Mouse (Mus musculus) colon, adult 2 months (tissue): Measurements from ENCODE around the gene Cldn18. TPM values are rescaled to one million over a fixed set of nuclear protein-coding genes. Genes with fewer than 3 reads are reported as not detected.

Experiments used
- polyA plus RNA-seq: library from polyadenylated mRNA; depleted of rRNA; stranded (reverse); fragments of >200 nt; gene quantifications from 2 replicates; pipeline ENCODE4 v1.2.3, GENCODE M21; 2012; rRNA removed

Cldn18 gene
- 0.33 TPM in 1 of 2 replicates, not detected in the other for polyA plus RNA-seq

DNA sequence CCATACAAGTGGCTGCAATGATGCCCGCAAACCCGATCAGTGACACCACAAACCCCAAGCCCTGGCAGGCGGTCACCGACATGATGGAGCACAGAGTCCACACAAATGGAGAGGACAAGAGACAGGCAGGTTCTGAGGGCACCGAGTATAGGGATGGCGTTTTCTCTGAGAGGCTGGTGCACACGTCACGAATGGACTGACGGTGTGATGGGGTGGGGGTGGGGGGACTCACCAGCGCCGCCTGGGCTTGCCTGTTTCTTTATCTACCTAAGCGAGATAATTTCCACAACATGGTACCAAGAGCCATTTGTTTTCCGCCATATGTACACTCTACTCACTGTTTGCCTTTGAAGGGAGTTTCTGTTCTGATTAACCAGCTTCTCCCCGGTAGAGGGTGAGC is at the start of gene Cldn18:
Cldn18 (minus strand) TSS at position 134 of the 400 bp plus-strand sequence.

Other genes with a start within 250 kb of the Cldn18 start
- 7.8 and 8.1 TPM in 2 replicates for gene Armc8, start 148.4 kb downstream of the Cldn18 start, polyA plus RNA-seq
- 9.8 and 10.8 TPM in 2 replicates for gene Dbr1, start 141.5 kb downstream of the Cldn18 start, polyA plus RNA-seq
- 8.4 and 12.5 TPM in 2 replicates for gene A4gnt, start 104.8 kb downstream of the Cldn18 start, polyA plus RNA-seq
- gene Dzip1l, start 87.8 kb downstream of the Cldn18 start, polyA plus RNA-seq: 1.9 and 2.4 TPM in 2 replicates
- not detected in 2 replicates for gene Sox14, start 158.9 kb upstream of the Cldn18 start, polyA plus RNA-seq